Mouse (Mus musculus) brown adipose tissue, adult 24 weeks (tissue): ENCODE data around the gene Slc43a2. TPM values are rescaled to one million over a fixed set of nuclear protein-coding genes. Genes with fewer than 3 reads are reported as not detected.

ENCODE experiments used
- H3K27ac ChIP-seq: fragments of 200-500 bp; replicated peaks from 2 replicates; pipeline ENCODE4 v1.5.1; 2012; ENCODE audit warnings: low read depth, mild to moderate bottlenecking, low read length
- H3K4me1 ChIP-seq: fragments of 200-500 bp; 2 replicates; pipeline ENCODE4 v1.6.1; 2012; ENCODE audit warnings: low read length, mixed read lengths; ENCODE audit not compliant: control insufficient read depth, insufficient read depth, insufficient read length
- H3K4me3 ChIP-seq: fragments of 200-500 bp; 2 replicates; pipeline ENCODE4 v1.5.1; 2012; ENCODE audit warnings: low read depth, mild to moderate bottlenecking, low read length, moderate library complexity; ENCODE audit not compliant: insufficient read depth
- polyA plus RNA-seq: library from polyadenylated mRNA; stranded (reverse); fragments of >200 nt; gene quantifications from 2 replicates; pipeline ENCODE4 v1.2.4, GENCODE M21; 2012; ENCODE audit not compliant: missing spikeins, insufficient read depth, insufficient read length

Gene Slc43a2
- polyA plus RNA-seq, 1 experiment, result 13.4 TPM

- Histone ChIP-seq H3K27ac (no peak overlapping the region), H3K4me3 (no peak overlapping the region), H3K4me1 (peaks cover 18% of the 10 kb centered on the region)
Observed at GRCm38 (mm10) chr11:75568962-75569361, 37.5 kb downstream of the Slc43a2 start.

GRCm38 (mm10) chr11:75570375-75571125 lies 39.1 kb downstream of the Slc43a2 start:
- H3K4me1 ChIP-seq, result peaks cover 15% of the 10 kb centered on the region; the same call in 1 of the 2 replicates
- H3K4me3 ChIP-seq, result no peak overlapping the region
- peak overlapping the region; percentile 90 for H3K27ac ChIP-seq

GRCm38 (mm10) chr11:75571126-75571990 lies 39.9 kb downstream of the Slc43a2 start:
- H3K4me3 ChIP-seq, result no peak overlapping the region
- peaks cover 15% of the 10 kb centered on the region; the same call in 1 of the 2 replicates for H3K4me1 ChIP-seq
- peak overlapping the region; percentile 90 for H3K27ac ChIP-seq

- Histone ChIP-seq H3K27ac (peak overlapping the region; percentile 53), H3K4me3 (no peak overlapping the region), H3K4me1 (peaks cover 13% of the 10 kb centered on the region; the same call in 1 of the 2 replicates)
Observed at GRCm38 (mm10) chr11:75572301-75572791, 40.9 kb downstream of the Slc43a2 start.

- Histone ChIP-seq H3K4me1 (peaks cover 13% of the 10 kb centered on the region; the same call in 1 of the 2 replicates), H3K27ac (peak overlapping the region; percentile 53), H3K4me3 (no peak overlapping the region)
Observed at GRCm38 (mm10) chr11:75572854-75573650, 41.6 kb downstream of the Slc43a2 start.

- Histone ChIP-seq H3K4me3 (no peak overlapping the region), H3K27ac (no peak overlapping the region), H3K4me1 (peaks cover 15% of the 10 kb centered on the region; the same call in 1 of the 2 replicates)
Observed at GRCm38 (mm10) chr11:75574378-75575123, 43.1 kb downstream of the Slc43a2 start.

- peaks cover 13% of the 10 kb centered on the region; the same call in 1 of the 2 replicates for H3K4me1 ChIP-seq
- no peak overlapping the region for H3K27ac ChIP-seq
- no peak overlapping the region for H3K4me3 ChIP-seq
Observed at GRCm38 (mm10) chr11:75575560-75576123, 44.1 kb downstream of the Slc43a2 start.

- Histone ChIP-seq H3K4me1 (peaks cover 2% of the 10 kb centered on the region; the same call in 1 of the 2 replicates), H3K4me3 (no peak overlapping the region), H3K27ac (no peak overlapping the region)
Observed at GRCm38 (mm10) chr11:75578609-75579008, 47.1 kb downstream of the Slc43a2 start.

GRCm38 (mm10) chr11:75581495-75582149 lies 50.1 kb downstream of the Slc43a2 start:
- no peak overlapping the region for H3K4me3 ChIP-seq

GRCm38 (mm10) chr11:75583521-75583920 lies 52.0 kb downstream of the Slc43a2 start:
- H3K4me1 ChIP-seq, result peaks cover under 1% of the 10 kb centered on the region; the same call in 1 of the 2 replicates
- H3K4me3 ChIP-seq, result no peak overlapping the region
- no peak overlapping the region for H3K27ac ChIP-seq

More at GRCm38 (mm10) chr11:75581495-75582149, 50.1 kb downstream of the Slc43a2 start:
- H3K27ac ChIP-seq, result no peak overlapping the region
- H3K4me1 ChIP-seq, result peaks cover 2% of the 10 kb centered on the region; the same call in 1 of the 2 replicates

- H3K27ac ChIP-seq, result no peak overlapping the region
- peaks cover 9% of the 10 kb centered on the region for H3K4me1 ChIP-seq
- no peak overlapping the region for H3K4me3 ChIP-seq
Observed at GRCm38 (mm10) chr11:75585061-75585460, 53.6 kb downstream of the Slc43a2 start.

- Histone ChIP-seq H3K4me3 (no peak overlapping the region), H3K4me1 (peaks cover 12% of the 10 kb centered on the region), H3K27ac (no peak overlapping the region)
Observed at GRCm38 (mm10) chr11:75585978-75586377, 54.5 kb downstream of the Slc43a2 start.

GRCm38 (mm10) chr11:75586963-75587362 lies 55.5 kb downstream of the Slc43a2 start:
- Histone ChIP-seq H3K27ac (no peak overlapping the region), H3K4me1 (peaks cover 12% of the 10 kb centered on the region), H3K4me3 (no peak overlapping the region)
